Mouse (Mus musculus) spleen, embryonic (tissue): ENCODE results near the gene Acss1.

Experiments
- CTCF ChIA-PET: fragments of 350-600 bp; sonication (Branson Sonifier 250); formaldehyde crosslinking; loops from one replicate; lab custom pipeline; 2022; lab: Charles Lee

The Acss1 gene

GRCm38 (mm10) chr2:150667820-150668766 lies at the start of gene Acss1:
Acss1 (minus strand) TSS chr2:150668500.
- CTCF ChIA-PET = interaction anchor here (0.5 to 1.2 kb wide), 2 partner anchors 25 to 119 kb away, joined by 3 read pairs; no protein-coding TSS in a partner anchor

GRCm38 (mm10) chr2:150712167-150712674 lies 43.9 kb upstream of the Acss1 start:
- CTCF ChIA-PET = no interaction called here

GRCm38 (mm10) chr2:150691481-150692170 lies 23.3 kb upstream of the Acss1 start:
- CTCF ChIA-PET = no interaction called here

GRCm38 (mm10) chr2:150690216-150690615 lies 21.9 kb upstream of the Acss1 start:
- CTCF ChIA-PET = no interaction called here

GRCm38 (mm10) chr2:150689223-150689800 lies 21.0 kb upstream of the Acss1 start, which contains the start of gene Vsx1:
Vsx1 (minus strand) TSS chr2:150689360.
- CTCF ChIA-PET = no interaction called here

GRCm38 (mm10) chr2:150688541-150689186 lies 20.4 kb upstream of the Acss1 start:
- CTCF ChIA-PET = no interaction called here

GRCm38 (mm10) chr2:150687871-150688540 lies 19.7 kb upstream of the Acss1 start:
- CTCF ChIA-PET = no interaction called here

GRCm38 (mm10) chr2:150685389-150685788 lies 17.1 kb upstream of the Acss1 start:
- CTCF ChIA-PET = no interaction called here

GRCm38 (mm10) chr2:150684451-150684850 lies 16.2 kb upstream of the Acss1 start:
- CTCF ChIA-PET = no interaction called here

- CTCF ChIA-PET = no interaction called here
These were observed 13.3 kb upstream of the Acss1 start for GRCm38 (mm10) chr2:150681581-150681980.

- CTCF ChIA-PET = interaction anchor here (0.5 to 1.3 kb wide), 3 partner anchors 65 to 1762 kb away, joined by 3 read pairs; no protein-coding TSS in a partner anchor
These were observed 10.1 kb upstream of the Acss1 start for GRCm38 (mm10) chr2:150678392-150678791.

GRCm38 (mm10) chr2:150675525-150675924 lies 7.2 kb upstream of the Acss1 start:
- CTCF ChIA-PET = interaction anchor here (1.4 kb wide), 1 partner anchor 67 kb away, joined by 4 read pairs; the partner anchor contains the start of gene Apmap

GRCm38 (mm10) chr2:150674900-150675299 lies 6.6 kb upstream of the Acss1 start:
- CTCF ChIA-PET = interaction anchor here (1.4 kb wide), 1 partner anchor 66 kb away, joined by 4 read pairs; the partner anchor contains the start of gene Apmap

GRCm38 (mm10) chr2:150673929-150674328 lies 5.6 kb upstream of the Acss1 start:
- CTCF ChIA-PET = interaction anchor here (0.5 to 1.4 kb wide), 4 partner anchors 11 to 231 kb away, joined by 3 to 5 read pairs (median 4); partner anchors contain the start of genes Abhd12 and Apmap

- CTCF ChIA-PET = interaction anchor here (0.7 kb wide), 1 partner anchor 163 kb away, joined by 3 read pairs; no protein-coding TSS in a partner anchor
These were observed 3.5 kb upstream of the Acss1 start for GRCm38 (mm10) chr2:150671609-150672290.

GRCm38 (mm10) chr2:150670926-150671325 lies 2.6 kb upstream of the Acss1 start:
- CTCF ChIA-PET = no interaction called here

GRCm38 (mm10) chr2:150669454-150670045 lies 1.2 kb upstream of the Acss1 start:
- CTCF ChIA-PET = interaction anchor here (0.6 to 1.2 kb wide), 2 partner anchors 51 to 118 kb away, joined by 3 read pairs; no protein-coding TSS in a partner anchor

- CTCF ChIA-PET = interaction anchor here (0.6 to 1.2 kb wide), 2 partner anchors 51 to 118 kb away, joined by 3 read pairs; no protein-coding TSS in a partner anchor
These were observed 656 bp upstream of the Acss1 start for GRCm38 (mm10) chr2:150668956-150669355.
